Mouse (Mus musculus): ENCODE data around the gene Ada.
"Not testable (repeated sequence)": the region's sequence is repeated elsewhere in the genome, so short reads cannot be mapped to it uniquely, and the experiment has no call there.

The Ada gene

DNA sequence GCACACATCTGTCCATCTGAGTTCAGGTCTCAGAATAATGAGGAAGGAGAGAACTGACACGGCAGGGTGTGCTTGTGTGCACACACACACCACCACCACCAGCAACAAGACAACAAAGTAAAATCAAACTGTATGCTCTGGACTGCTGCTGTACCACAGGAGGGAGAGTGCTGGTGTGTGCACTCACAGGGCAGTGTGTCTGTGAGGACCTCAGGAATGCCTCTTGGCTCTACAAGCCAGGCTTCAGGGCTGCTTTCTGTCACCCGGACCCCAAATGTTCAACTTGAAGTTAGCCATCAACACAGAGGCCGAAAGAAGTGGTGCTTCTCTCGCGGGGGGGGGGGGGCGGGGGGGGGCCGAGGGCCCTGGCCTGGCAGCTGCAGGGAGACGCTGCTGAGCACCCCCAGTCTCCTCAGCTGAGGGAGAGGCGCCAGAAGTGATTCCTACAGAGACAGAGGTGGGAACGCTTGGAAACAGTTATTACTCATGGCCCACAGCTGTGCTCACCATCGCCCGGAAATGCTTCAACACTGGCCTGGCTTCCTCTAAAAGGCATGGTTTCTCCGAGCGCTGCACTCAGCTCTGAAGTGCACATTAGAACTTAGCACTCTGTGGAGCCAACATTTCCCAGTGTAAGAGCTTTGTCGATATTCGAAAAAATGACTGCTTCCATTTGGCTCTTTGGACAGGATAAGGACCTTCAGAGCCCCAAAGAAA lies 52.1 kb downstream of the Ada start:
- DNase-seq (ENCODE audit: low read depth, low spot score): no peak

DNA sequence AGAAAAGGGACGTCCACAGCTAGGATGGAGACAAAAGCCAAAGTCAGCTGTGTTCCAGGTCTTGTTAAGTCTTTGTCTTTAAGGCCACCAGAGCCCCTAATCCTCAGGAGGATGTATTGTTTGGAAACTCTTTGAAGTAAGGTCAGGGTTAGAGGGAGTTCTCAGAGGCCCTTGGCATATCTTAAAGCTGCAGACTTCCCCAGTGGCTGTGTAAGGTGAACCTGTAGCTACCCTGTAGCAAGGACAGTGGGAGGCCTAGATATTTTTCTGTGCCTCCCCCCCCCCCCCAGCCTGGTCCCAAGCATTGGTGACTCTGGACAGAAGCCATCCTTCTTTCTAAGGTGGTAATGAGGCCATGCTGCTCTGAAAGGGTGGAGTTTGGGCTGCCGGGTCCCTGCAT lies 53.3 kb downstream of the Ada start:
- DNase-seq (ENCODE audit: low read depth, low spot score): no peak

DNA sequence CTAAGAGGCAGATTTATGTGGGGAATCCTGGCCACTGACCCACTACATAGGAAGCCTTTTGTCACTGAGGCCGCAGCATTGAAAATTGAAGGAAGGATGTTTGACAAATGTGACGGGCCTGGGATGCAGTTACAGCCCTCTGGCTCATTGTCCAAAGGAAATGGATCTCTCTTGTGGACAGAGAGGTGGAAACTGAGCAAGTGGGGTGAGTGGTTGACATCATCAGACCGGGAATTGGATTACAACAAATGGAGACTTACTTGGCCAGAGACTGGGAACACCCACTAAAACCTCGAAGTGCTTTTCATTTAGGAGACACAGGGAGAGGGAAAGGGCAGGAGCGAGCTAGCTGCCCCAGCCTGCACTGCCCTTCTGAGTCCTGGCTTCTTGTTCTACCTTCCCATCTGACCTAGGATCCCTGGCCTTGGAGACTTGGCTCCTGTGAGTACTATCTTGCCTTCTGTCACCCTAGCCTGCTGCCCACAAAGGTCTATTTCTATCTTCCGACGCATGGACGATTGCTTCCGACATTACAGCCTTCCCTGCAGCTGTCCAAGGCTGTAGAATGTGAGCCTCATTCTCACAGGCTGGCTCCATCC lies 56.2 kb downstream of the Ada start:
- no peak for DNase-seq (ENCODE audit: low read depth, low spot score)

DNA sequence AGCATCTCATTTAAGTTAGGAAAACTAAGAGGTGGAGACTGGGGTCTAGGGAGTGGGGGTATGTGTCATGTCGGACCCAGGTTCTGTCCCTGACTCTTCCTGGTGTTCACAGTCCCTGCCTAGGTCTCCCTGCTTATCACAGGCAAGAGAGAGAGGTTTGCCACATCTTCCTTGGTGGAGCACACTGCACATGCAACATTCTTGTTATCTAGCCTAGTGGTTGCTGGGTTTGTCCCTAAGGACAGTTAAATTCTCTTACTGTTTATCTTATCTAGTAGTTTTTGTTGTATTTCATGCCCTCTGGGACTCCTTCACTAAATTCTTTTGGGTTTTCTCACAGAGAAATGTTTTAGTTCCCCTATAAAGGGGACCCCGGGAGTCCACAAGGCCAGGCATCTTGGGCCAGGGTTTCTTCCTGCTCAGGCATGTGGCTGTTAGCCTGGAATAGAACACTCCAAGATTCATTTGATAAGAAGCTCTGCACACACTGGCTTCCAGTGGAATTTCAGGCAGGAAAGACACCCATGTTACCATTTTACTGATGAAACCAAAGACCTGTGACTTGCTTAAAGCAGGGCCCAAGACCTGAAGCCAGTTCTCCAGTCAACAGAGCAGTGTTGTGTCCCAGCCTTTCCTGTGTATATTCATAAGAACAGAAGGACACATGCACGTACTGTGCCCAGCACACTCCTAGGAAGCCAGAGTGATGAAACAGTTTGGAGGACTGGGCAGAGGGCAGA lies 57.0 kb downstream of the Ada start:
- DNase-seq (ENCODE audit: low read depth, low spot score): no peak

DNA sequence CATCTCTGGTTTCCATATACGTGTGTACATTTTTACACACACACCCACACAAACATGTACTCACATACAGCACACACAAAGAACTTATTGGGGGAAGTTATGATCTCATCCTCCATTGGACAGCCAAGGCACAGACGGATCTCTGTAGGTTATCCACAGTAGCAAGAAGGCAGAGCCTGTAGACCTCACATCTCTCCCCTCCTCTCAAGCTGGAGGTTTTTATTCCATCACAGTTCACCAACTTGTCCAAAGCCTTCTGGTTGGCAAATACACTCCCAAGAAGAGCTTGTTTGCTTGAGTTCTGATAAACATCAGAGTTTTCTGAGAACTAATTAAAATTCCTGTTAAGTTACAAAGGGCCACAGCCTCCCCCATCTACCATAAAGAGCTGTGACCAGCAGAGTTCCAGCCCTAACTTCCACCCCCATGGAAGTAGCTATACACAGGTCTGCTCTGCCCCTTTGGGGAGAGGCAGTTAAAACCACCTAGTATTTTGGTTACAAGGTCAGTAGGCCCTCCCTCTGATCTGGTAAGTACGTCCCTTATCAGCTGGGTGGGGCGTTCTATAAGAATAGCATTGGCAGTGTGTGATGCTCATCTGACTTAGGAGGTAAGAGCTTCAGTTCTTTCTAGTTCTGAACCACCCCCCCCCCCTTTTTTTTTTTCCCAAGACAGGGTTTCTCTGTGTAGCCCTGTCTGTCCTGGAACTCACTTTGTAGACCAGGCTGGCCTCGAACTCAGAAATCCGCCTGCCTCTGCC lies 58.0 kb downstream of the Ada start:
- no peak for DNase-seq (ENCODE audit: low read depth, low spot score)

DNA sequence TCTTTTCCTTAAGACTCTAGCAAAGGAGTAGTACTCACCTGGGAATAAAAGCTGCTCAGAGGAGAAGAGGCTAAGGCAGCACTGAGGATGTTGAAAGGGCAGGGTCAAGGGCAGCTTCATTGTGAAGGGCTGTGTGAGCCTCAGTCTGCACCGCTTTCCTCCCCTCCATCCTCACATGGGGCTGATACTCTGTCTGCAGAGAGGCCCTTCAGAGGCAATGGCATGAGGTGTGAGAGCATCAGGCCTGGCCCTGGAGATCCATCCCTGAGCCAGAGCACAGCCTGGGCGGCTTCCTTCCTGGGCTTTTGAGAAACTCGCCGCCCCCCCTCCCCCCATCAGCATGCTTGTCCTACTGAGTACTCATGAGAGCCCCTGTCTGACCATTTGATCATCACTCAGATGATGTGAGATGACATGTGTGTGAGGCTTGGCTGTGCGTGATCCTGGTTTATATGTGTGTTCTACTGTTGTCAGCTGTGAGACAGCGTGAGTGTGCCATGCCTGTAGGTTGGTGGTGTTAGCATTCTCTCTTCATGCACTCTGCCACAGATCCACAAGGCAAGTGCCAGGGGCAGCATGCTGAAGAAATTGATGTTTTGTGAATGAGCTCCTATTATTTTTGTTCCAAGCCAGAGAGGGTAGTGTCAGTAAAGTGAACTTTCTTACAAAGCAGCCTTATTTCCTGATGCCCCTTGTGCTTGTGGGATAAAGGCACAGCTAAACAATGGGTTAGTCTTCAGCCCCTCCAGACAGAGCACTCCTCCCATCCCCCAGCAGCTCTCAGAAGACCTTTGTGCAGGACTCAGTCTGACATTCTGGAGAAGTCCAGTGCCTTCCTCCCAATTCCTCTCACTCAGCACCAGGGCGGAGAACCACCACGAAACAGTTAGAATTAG lies 59.4 kb downstream of the Ada start:
- DNase-seq (ENCODE audit: low read depth, low spot score): no peak

DNA sequence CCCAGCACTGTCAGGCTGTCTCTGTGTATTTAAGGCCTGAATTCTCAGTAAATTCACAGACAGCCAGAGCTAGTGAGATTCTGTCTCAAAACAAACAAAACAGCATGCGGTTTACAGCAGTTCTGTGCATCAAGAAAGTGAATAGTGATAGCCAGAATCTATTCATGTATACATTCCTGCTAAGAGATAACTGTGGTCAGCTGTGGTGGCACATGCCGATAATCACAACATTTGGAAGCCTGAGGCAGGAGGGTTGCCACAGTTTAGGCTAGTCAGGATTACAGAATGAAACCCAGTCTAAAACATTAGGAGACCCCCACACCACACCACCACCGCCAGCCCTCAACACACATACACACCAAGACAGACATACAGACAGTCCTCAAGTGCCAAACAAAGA lies 60.3 kb downstream of the Ada start:
- DNase-seq (ENCODE audit: low read depth, low spot score): no peak

DNA sequence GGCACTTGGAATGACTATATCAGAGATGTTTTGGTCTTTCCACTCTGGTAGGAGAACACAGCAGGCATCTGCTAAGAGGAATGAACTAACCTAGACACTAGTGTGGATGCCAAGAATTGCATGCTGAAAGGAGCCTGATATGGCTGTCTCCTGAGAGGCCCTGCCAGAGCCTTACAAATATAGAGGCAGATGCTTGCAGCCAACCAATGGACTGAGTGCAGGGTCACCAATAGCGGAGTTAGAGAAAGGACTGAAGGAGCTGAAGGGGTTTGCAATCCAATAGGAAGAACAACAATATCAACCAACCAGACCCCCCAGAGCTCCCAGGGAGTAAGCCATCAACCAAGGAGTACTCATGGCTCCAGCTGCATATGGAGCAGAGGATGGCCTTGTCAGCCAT lies 61.7 kb downstream of the Ada start:
- DNase-seq (ENCODE audit: low read depth, low spot score): not testable (repeated sequence)

DNA sequence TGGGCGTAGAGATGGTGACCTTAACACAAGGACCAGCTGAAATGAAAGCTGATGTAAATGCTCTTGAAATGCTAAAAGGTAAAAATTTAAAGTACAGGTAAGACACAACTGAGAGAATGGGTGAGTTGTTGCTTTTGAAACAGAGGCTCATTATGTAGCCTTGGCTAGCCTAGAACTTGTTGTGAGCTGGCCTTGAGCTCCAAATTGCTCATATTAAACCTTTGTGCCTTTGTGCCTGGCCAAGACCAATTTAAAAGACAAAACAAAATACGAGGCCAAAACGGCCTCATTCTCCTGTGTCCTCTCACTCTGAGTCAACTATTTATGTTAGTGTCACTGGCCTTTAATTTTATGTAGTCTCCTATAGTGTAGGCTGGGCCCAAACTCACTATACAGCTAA lies 63.2 kb downstream of the Ada start:
- DNase-seq (ENCODE audit: low read depth, low spot score): no peak

DNA sequence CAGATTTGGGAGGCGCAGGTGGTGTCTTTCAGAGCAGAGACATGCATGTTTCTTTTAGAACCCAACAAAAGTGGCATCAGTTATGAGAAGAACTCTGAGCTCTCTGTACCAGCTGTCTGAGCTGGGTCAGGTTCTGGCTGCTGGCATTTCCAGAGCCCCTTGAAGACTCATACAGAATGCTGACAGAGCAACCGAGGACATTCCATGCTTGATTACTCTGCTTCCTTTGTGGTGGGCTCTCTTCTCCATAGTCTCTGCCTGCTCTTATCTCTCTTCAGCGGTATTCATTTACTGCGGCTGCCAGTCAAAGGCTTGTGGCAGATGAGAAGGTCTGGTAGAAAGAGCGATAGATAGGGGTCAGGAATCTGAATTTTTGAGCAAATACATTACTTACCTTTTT lies 63.8 kb downstream of the Ada start:
- no peak for DNase-seq (ENCODE audit: low read depth, low spot score)

DNA sequence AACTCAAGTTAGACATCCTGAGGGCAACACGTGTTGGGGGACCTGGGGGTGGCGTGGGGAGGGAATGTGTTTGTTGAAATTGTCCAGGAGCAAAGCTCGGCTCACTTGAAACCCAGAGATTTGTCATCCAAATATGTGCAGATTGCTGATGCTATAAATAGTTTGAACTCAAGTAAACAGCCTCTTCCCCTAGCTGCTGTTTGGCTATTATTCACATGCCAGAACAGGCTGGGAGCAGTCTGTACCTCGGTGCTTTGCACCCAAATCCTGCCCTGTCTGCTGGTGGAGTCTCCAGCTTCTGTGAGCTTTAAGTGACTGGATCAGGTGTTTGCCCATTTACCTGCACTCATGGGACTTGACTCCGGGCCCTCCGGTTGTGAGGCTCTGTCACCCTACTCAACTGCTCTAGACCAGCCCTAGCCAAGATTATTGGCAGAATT lies 64.3 kb downstream of the Ada start:
- DNase-seq (ENCODE audit: low read depth, low spot score): no peak

DNA sequence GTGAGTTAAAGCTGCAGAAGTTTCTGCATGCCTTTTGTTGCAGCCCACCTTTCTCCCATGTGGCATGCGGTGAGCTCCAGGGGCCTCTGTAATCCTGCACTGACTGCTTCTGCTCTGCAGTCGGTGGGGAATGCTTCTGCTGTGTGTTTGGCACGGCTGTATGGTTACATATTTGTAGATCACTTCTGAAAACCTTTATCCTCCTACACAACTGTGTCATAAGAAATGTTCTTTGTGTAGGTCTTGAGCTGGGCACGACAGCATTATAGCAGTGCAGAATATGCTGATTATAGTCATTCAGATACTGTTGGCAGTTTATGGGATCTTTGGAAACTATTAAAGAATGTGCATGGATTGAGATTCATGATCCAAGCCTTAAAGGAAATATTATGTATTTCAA lies 64.8 kb downstream of the Ada start:
- DNase-seq (ENCODE audit: low read depth, low spot score): no peak

DNA sequence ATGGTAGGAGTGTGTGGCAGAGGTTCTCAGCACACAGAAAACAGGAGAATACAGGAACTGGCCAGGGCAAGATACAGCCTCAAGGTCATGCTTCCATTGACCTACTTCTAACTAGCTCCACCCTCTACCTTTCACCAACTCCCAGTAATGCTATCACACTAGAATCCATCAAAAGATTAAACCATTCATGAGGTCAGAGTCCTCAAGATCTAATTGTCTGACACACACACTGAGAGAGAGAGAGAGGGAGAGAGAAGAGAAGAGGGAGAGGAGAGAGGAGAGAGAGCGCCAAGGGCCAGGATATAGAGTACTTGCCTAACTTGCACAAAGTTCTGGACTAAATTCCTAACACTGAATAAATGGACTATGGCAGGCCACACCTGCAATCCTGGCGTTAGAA lies 67.7 kb downstream of the Ada start:
- no peak for DNase-seq (ENCODE audit: low read depth, low spot score)

DNA sequence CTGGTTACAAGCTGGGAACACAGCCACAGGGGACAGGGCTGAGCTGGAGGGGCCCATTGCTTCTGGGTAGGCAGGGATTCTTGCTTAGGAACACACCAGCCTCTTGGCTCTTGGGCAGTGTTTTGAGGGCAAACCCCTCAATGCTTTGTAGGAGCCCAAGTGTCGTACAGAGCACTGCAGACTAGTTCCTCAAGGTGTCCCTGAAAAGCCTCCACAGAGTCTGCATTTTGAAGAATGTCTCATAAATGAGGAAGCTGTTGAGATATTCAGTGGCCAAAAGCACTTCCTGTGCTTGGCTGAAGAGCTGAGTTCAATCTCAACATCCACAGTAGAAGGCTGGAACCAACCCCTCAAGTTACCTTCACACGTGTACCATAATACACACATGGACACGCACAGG lies 73.3 kb downstream of the Ada start:
- DNase-seq (ENCODE audit: low read depth, low spot score): no peak

Data from brain, embryonic 18.5 days (tissue).